Mouse (Mus musculus) naive thymus-derived CD4-positive, alpha-beta T cell, adult 2 months (primary cell): ENCODE measurements at regions not wholly inside any gene's neighbourhood (a gene's known extent, or its start where the extent isn't known, plus 50 kb on each side); places are given as distances from the start of the nearest gene placed in this dataset.

Source experiments
- DNase-seq: peaks from one replicate; pipeline ENCODE4 v3.0.0-alpha.2; 2011; ENCODE audit warnings: low read depth

- no peak for DNase-seq
Measured at GRCm38 (mm10) chrX:143024325-143024971, 57.9 kb upstream of the Ammecr1 start.

- peak; percentile 38 for DNase-seq
Measured at GRCm38 (mm10) chrX:143030371-143031010, 64.0 kb upstream of the Ammecr1 start.

GRCm38 (mm10) chrX:143039878-143040277 lies 59.5 kb upstream of the Rtl9 start:
- no peak for DNase-seq

- no peak for DNase-seq
Measured at GRCm38 (mm10) chrX:143044296-143044695, 55.1 kb upstream of the Rtl9 start.

- DNase-seq: no peak
Measured at GRCm38 (mm10) chrX:143046293-143046692, 53.1 kb upstream of the Rtl9 start.
